ENCODE assay signal across 17 mouse cellular contexts in the genomic region with DNA sequence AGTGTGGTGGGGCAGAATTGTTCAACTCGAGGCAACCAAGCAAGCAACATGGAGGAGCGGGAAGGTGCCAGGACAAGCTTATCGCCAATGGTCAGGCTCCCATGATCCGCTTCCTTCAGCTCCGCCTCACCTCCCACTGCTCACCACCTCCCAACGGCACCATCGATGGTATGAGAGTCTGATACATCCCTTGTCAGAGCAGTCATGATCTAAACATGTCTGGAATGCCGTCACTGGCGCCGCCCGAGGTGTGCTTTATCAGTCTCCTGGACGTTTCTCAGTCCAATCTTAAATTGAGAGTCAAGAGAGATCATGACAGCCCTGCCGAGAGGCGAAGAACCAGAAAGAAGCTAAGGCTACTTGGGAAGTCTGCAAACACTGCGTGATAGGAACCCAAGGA. TPM values are rescaled to one million over a fixed set of nuclear protein-coding genes. Genes with fewer than 3 reads are reported as not detected.
"Had no signal": no experiment of that assay in that cellular context is flagged by ENCODE, and none has a peak within 500 bp of the region (broad histone marks: within the 10 kb centered on the region; RNA-seq: fewer than 3 reads in every experiment).

No protein-coding gene starts in this region.

- H3K4me1 ChIP-seq: midbrain, embryonic 10.5 days; midbrain, embryonic 12.5 days; neural tube, embryonic 13.5 days; neural tube, embryonic 15.5 days; stomach, embryonic 15.5 days had no signal

- DNase-seq: lung, adult 18-20 months; lung, embryonic 14.5 days; lung, postnatal 10 days; lung, postnatal 4 days; midbrain, embryonic 14.5 days; right cerebral cortex, postnatal 14 days; thymus, adult 2 months; thymus, postnatal 25 days; thymus, postnatal 4 days had no signal

- H3K4me3 ChIP-seq: midbrain, embryonic 10.5 days; midbrain, embryonic 12.5 days; myocyte; neural tube, embryonic 13.5 days; neural tube, embryonic 15.5 days; stomach, embryonic 15.5 days had no signal

- H3K36me3 ChIP-seq: midbrain, embryonic 10.5 days; midbrain, embryonic 12.5 days; neural tube, embryonic 13.5 days; neural tube, embryonic 15.5 days; stomach, embryonic 15.5 days had no signal

- H3K9me3 ChIP-seq: midbrain, embryonic 10.5 days; midbrain, embryonic 12.5 days; neural tube, embryonic 13.5 days; neural tube, embryonic 15.5 days; stomach, embryonic 15.5 days had no signal

- ATAC-seq: midbrain, embryonic 16.5 days had no signal

- H3K27me3 ChIP-seq: midbrain, embryonic 12.5 days; neural tube, embryonic 13.5 days; neural tube, embryonic 15.5 days; stomach, embryonic 15.5 days had no signal

- H3K9ac ChIP-seq: lung, embryonic 14.5 days; midbrain, embryonic 12.5 days; neural tube, embryonic 13.5 days; neural tube, embryonic 15.5 days; stomach, embryonic 15.5 days had no signal

- H3K27ac ChIP-seq: midbrain, embryonic 10.5 days; midbrain, embryonic 12.5 days; neural tube, embryonic 13.5 days; neural tube, embryonic 15.5 days; stomach, embryonic 15.5 days; stomach, postnatal 0 days had no signal

- H3K4me2 ChIP-seq: lung, embryonic 14.5 days; midbrain, embryonic 12.5 days; neural tube, embryonic 13.5 days; neural tube, embryonic 15.5 days; stomach, embryonic 15.5 days had no signal

RNA-seq across cellular contexts. Expression of a gene that starts 59.6 kb away (rescaled TPM):
- polyA plus RNA-seq: midbrain, embryonic 14.5 days; midbrain, embryonic 16.5 days; myocyte; neural tube, embryonic 13.5 days; neural tube, embryonic 15.5 days; stomach, embryonic 15.5 days; stomach, postnatal 0 days had no signal

RNA-seq across cellular contexts. Expression of a gene that starts 59.8 kb away (rescaled TPM):
- polyA plus RNA-seq: myocyte had no signal
